Mouse (Mus musculus) myocyte (in vitro differentiated cells): ENCODE results near the gene Tsacc. TPM values are rescaled to one million over a fixed set of nuclear protein-coding genes. Genes with fewer than 3 reads are reported as not detected.

Source experiments
- H3K27me3 ChIP-seq: one replicate; pipeline ENCODE4 v1.6.1; 2011; ENCODE audit not compliant: control insufficient read depth, insufficient read depth, insufficient read length
- H3K36me3 ChIP-seq: one replicate; pipeline ENCODE4 v1.6.1; 2011; ENCODE audit not compliant: control insufficient read depth, insufficient read depth
- H3K4me2 ChIP-seq: one replicate; pipeline ENCODE4 v1.6.1; 2011; ENCODE audit warnings: low read depth, control low read depth
- H3K4me3 ChIP-seq: one replicate; pipeline ENCODE4 v1.5.1; 2011; ENCODE audit warnings: mild to moderate bottlenecking, control low read depth, moderate library complexity
- H3K79me2 ChIP-seq: one replicate; pipeline ENCODE4 v1.6.1; 2011; ENCODE audit not compliant: control insufficient read depth, insufficient read depth
- H3ac ChIP-seq: one replicate; pipeline ENCODE4 v1.6.1; 2011; ENCODE audit not compliant: control insufficient read depth, insufficient read length
- CEBPB ChIP-seq: IDR thresholded peaks from 2 replicates; pipeline ENCODE4 v1.6.1; 2011; ENCODE audit warnings: mild to moderate bottlenecking, moderate library complexity; ENCODE audit not compliant: poor library complexity, insufficient read depth, severe bottlenecking
- E2F4 ChIP-seq: IDR thresholded peaks from one replicate; pipeline ENCODE4 v1.6.1; 2011; ENCODE audit warnings: mild to moderate bottlenecking, control low read depth, moderate library complexity; ENCODE audit not compliant: insufficient read depth
- MAX ChIP-seq: IDR thresholded peaks from one replicate; pipeline ENCODE4 v1.6.1; 2011; ENCODE audit warnings: low read depth, mild to moderate bottlenecking, control low read depth
- MYOD1 ChIP-seq, 3 experiments: IDR thresholded peaks; one replicate each; pipeline ENCODE4 v1.6.1; 2011; ENCODE audit warnings: control low read depth in 2 of 3, low read depth in 2 of 3, mild to moderate bottlenecking in 2 of 3, moderate library complexity in 1 of 3; ENCODE audit not compliant: insufficient read length in 2 of 3, control insufficient read depth in 1 of 3
- MYOG ChIP-seq, 3 experiments: IDR thresholded peaks; one replicate each; pipeline ENCODE4 v1.6.1; 2011; ENCODE audit warnings: control low read depth in 2 of 3, low read depth in 2 of 3, mild to moderate bottlenecking in 2 of 3; ENCODE audit not compliant: insufficient read length in 2 of 3, control insufficient read depth in 1 of 3, insufficient read depth in 1 of 3
- POLR2A ChIP-seq: IDR thresholded peaks from one replicate; pipeline ENCODE4 v1.6.1; 2011; ENCODE audit warnings: low read depth, mild to moderate bottlenecking, control low read depth, moderate library complexity; ENCODE audit not compliant: insufficient read length
- POLR2AphosphoS2 ChIP-seq: IDR thresholded peaks from one replicate; pipeline ENCODE4 v1.6.1; 2011; ENCODE audit warnings: low read depth, control low read depth; ENCODE audit not compliant: insufficient read length
- REST ChIP-seq: IDR thresholded peaks from one replicate; pipeline ENCODE4 v1.6.1; 2011; ENCODE audit warnings: mild to moderate bottlenecking, control low read depth, moderate library complexity; ENCODE audit not compliant: insufficient read depth, insufficient read length
- SRF ChIP-seq: IDR thresholded peaks from one replicate; pipeline ENCODE4 v1.6.1; 2011; ENCODE audit warnings: low read depth; ENCODE audit not compliant: control insufficient read depth, insufficient read length
- TCF12 ChIP-seq: IDR thresholded peaks from one replicate; pipeline ENCODE4 v1.6.1; 2011; ENCODE audit warnings: mild to moderate bottlenecking, control low read depth; ENCODE audit not compliant: poor library complexity, insufficient read depth, severe bottlenecking
- TCF3 ChIP-seq: IDR thresholded peaks from one replicate; pipeline ENCODE4 v1.6.1; 2011; ENCODE audit warnings: low read depth, control low read depth; ENCODE audit not compliant: insufficient read length
- USF1 ChIP-seq: IDR thresholded peaks from one replicate; pipeline ENCODE4 v1.6.1; 2011; ENCODE audit warnings: low read depth, mild to moderate bottlenecking, control low read depth, moderate library complexity
- polyA plus RNA-seq: library from polyadenylated mRNA; unstranded; fragments of >200 nt; fragmentation: generic; extraction: Trizol; gene quantifications from one replicate; pipeline ENCODE4 v1.2.1, GENCODE M21; 2012; ENCODE audit warnings: missing spikeins

Tsacc gene
- polyA plus RNA-seq, 1 experiment, result 2.7 TPM

- H3K36me3 ChIP-seq, result no peaks in the 10 kb centered on the region
- no peaks in the 10 kb centered on the region for H3K79me2 ChIP-seq
- H3ac ChIP-seq, result no peak overlapping the region
- H3K4me3 ChIP-seq, result no peak overlapping the region
- H3K27me3 ChIP-seq, result peaks cover 68% of the 10 kb centered on the region
- H3K4me2 ChIP-seq, result no peak overlapping the region
- TF ChIP-seq POLR2A (no peak), POLR2AphosphoS2 (no peak), MYOG (IDR thresholded peaks at IDR 0.05; ENCODE audit: control insufficient read depth in 1 of 3, insufficient read depth in 1 of 3, insufficient read length in 2 of 3, low read depth in 2 of 3) (no peak), REST (no peak), MAX (no peak), CEBPB (no peak), TCF3 (no peak), SRF (no peak), E2F4 (no peak), TCF12 (no peak), USF1 (no peak), MYOD1 (IDR thresholded peaks at IDR 0.05; ENCODE audit: control insufficient read depth in 1 of 3, insufficient read length in 2 of 3, low read depth in 2 of 3) (no peak)
Measured at GRCm38 (mm10) chr3:88244071-88244470, 52.7 kb downstream of the Tsacc start.

- H3K27me3 ChIP-seq, result peaks cover 68% of the 10 kb centered on the region
- H3ac ChIP-seq, result no peak overlapping the region
- no peaks in the 10 kb centered on the region for H3K79me2 ChIP-seq
Measured at GRCm38 (mm10) chr3:88242531-88242930, 54.3 kb downstream of the Tsacc start.

GRCm38 (mm10) chr3:88241045-88241786, 55.6 kb downstream of the Tsacc start:
- TF ChIP-seq CEBPB, result no peak
- no peak for TF ChIP-seq TCF3
- TF ChIP-seq TCF12, result no peak
- no peak for TF ChIP-seq MAX
- no peak for TF ChIP-seq USF1
- no peak for TF ChIP-seq POLR2A
- no peak for TF ChIP-seq POLR2AphosphoS2
- no peak for TF ChIP-seq REST
- TF ChIP-seq E2F4, result no peak
- TF ChIP-seq MYOD1 (IDR thresholded peaks at IDR 0.05; ENCODE audit: control insufficient read depth in 1 of 3, insufficient read length in 2 of 3, low read depth in 2 of 3), result no peak
- TF ChIP-seq MYOG (IDR thresholded peaks at IDR 0.05; ENCODE audit: control insufficient read depth in 1 of 3, insufficient read depth in 1 of 3, insufficient read length in 2 of 3, low read depth in 2 of 3), result no peak
- H3ac ChIP-seq, result no peak overlapping the region
- H3K79me2 ChIP-seq, result no peaks in the 10 kb centered on the region
- H3K4me3 ChIP-seq, result no peak overlapping the region
- peaks cover 65% of the 10 kb centered on the region for H3K27me3 ChIP-seq
- no peak overlapping the region for H3K4me2 ChIP-seq
- H3K36me3 ChIP-seq, result no peaks in the 10 kb centered on the region

More at GRCm38 (mm10) chr3:88242531-88242930, 54.3 kb downstream of the Tsacc start:
- Histone ChIP-seq H3K36me3 (no peaks in the 10 kb centered on the region), H3K4me2 (no peak overlapping the region), H3K4me3 (no peak overlapping the region)
- no peak for TF ChIP-seq TCF3
- no peak for TF ChIP-seq E2F4
- TF ChIP-seq POLR2AphosphoS2, result no peak
- TF ChIP-seq CEBPB, result no peak
- TF ChIP-seq MYOG (IDR thresholded peaks at IDR 0.05; ENCODE audit: control insufficient read depth in 1 of 3, insufficient read depth in 1 of 3, insufficient read length in 2 of 3, low read depth in 2 of 3), result no peak
- TF ChIP-seq SRF, result no peak
- no peak for TF ChIP-seq TCF12
- TF ChIP-seq MYOD1 (IDR thresholded peaks at IDR 0.05; ENCODE audit: control insufficient read depth in 1 of 3, insufficient read length in 2 of 3, low read depth in 2 of 3), result no peak
- no peak for TF ChIP-seq REST
- no peak for TF ChIP-seq POLR2A
- no peak for TF ChIP-seq USF1

- TF ChIP-seq REST, result no peak
- TF ChIP-seq E2F4, result no peak
- no peak for TF ChIP-seq TCF12
- no peak for TF ChIP-seq MYOD1 (IDR thresholded peaks at IDR 0.05; ENCODE audit: control insufficient read depth in 1 of 3, insufficient read length in 2 of 3, low read depth in 2 of 3)
- TF ChIP-seq USF1, result no peak
- no peak for TF ChIP-seq POLR2AphosphoS2
- no peak for TF ChIP-seq MYOG (IDR thresholded peaks at IDR 0.05; ENCODE audit: control insufficient read depth in 1 of 3, insufficient read depth in 1 of 3, insufficient read length in 2 of 3, low read depth in 2 of 3)
- TF ChIP-seq TCF3, result no peak
- TF ChIP-seq POLR2A, result no peak
- H3K27me3 ChIP-seq, result peaks cover 63% of the 10 kb centered on the region
- no peak overlapping the region for H3K4me2 ChIP-seq
- H3K4me3 ChIP-seq, result no peak overlapping the region
- no peak overlapping the region for H3ac ChIP-seq
- H3K79me2 ChIP-seq, result no peaks in the 10 kb centered on the region
- H3K36me3 ChIP-seq, result no peaks in the 10 kb centered on the region
Measured at GRCm38 (mm10) chr3:88239446-88239845, 57.4 kb downstream of the Tsacc start.
